Mouse (Mus musculus): ENCODE measurements around the gene Parp1. TPM values are rescaled to one million over a fixed set of nuclear protein-coding genes. Genes with fewer than 3 reads are reported as not detected.
"Not testable (repeated sequence)": the region's sequence is repeated elsewhere in the genome, so short reads cannot be mapped to it uniquely, and the experiment has no call there.

The Parp1 gene
- total and polyA plus RNA-seq, 3 experiments, result 28.2 to 77.1 (median 55.6) TPM

DNA sequence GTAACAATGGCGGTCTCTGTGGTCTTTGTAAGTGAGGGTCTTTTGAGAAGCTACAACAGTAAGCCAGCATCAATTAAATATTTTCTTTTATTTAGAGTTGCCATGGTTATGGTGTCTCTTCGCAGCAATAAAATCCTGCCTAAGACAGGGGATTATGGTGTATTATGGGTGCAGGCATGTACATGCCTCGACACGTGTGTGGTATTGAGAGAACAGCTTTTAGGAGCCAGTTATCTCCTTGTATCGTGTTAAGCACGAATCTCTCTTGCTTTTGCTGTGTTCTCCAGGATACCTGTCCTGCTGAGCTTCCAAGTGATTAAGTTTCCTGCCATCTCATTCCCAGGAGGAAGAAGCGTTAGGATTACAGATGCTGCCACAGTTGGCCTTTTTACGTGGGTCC is 9.3 kb upstream of the Parp1 start:
- DNase-seq, result no peak

GRCm38 (mm10) chr1:180561187-180561586 is 7.5 kb upstream of the Parp1 start:
- no peak for DNase-seq

- DNase-seq, result no peak
These were observed 3.8 kb upstream of the Parp1 start for GRCm38 (mm10) chr1:180564885-180565284.

- DNase-seq, result no peak
These were observed 963 bp upstream of the Parp1 start for GRCm38 (mm10) chr1:180567761-180568160.

DNA sequence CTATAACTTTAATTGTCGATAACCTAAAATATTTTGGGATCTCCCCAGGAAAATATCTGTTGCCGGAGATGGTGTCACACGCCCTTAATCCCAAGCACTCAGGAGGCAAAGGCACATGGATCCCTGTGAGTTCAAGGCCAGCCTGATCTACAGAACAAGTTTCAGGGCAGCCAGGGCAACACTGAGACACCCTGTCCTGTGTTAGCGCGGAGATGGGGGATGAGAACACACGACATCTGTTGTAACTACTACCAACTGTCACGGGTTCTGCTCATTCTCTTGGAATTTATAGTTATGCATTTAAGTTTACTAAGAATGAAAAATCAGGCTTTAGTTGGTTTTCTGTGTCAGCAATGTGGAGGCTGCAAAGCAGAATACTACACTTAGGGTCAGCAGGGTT is 476 bp upstream of the Parp1 start:
- no peak for DNase-seq

DNA sequence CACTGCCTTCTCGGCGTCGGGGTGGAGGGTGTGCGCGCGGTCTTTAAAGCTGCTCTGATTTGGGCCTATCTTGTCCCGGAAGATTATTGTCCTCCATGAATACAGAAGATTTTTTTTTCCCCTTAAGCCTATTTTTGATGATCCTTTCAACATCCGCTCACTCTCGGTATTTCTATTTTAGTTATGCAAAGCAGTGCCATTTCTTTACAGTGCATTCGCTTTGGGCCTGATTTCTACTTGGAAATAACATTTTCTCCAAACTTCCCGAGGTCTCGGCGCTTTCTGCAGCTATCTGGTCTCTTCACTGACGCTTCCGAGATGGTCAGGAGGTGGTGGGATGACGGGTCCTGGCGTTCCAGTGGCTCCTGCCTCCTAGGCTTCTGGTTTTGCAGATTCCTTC is 729 bp downstream of the Parp1 start:
- DNase-seq, result no peak

GRCm38 (mm10) chr1:180570181-180570580 is 1.5 kb downstream of the Parp1 start:
- DNase-seq, result no peak

- DNase-seq, result no peak
These were observed 2.4 kb downstream of the Parp1 start for GRCm38 (mm10) chr1:180571018-180571589.

- DNase-seq, result not testable (repeated sequence)
These were observed 3.0 kb downstream of the Parp1 start for GRCm38 (mm10) chr1:180571721-180572120.

DNA sequence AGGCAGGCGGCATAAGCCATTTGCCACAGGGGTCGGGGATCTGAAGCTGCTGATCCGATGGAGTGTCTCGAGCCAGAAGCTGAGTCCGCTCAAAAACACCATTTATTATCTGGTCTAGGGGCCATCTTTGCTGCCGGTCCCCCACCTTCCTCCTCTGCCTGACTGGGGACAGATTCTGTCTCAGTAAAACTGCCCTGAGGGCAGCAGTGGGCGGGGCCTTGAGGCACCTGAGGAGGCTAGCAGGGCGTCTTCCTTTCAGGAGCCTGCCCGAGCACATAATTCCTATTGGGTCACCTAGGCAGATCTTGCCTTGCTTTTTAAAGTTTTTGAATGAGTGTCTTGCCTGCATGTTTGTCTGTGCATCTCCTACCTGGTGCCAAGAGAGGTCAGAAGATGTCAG is 3.4 kb downstream of the Parp1 start:
- DNase-seq, result no peak

GRCm38 (mm10) chr1:180576524-180576923 is 7.8 kb downstream of the Parp1 start:
- no peak for DNase-seq

- no peak for DNase-seq
These were observed 9.1 kb downstream of the Parp1 start for GRCm38 (mm10) chr1:180577837-180578236.

GRCm38 (mm10) chr1:180587792-180588442 is 19.2 kb downstream of the Parp1 start:
- DNase-seq, result no peak

DNA sequence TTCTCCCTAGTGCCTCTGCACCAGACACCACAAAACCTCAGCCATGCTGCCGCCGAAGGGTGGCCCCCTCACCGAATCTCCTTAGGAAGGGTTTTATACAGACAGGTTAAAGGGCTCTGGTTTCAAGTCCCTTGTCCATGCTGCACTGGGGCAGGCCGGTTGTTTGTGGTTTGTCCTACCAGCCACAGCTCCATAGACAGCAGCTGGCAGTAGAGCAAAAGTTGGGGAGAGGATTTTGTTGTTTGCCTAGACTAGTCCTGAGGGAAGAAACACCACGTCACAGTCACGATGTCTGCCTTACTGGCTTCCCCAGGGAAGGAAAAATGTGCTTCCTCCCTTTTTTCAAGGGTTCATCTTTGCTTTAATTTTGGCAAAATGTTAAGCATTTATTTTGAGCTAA is 31.9 kb downstream of the Parp1 start:
- no peak for DNase-seq

GRCm38 (mm10) chr1:180601806-180602205 is 33.1 kb downstream of the Parp1 start:
- DNase-seq, result no peak

DNA sequence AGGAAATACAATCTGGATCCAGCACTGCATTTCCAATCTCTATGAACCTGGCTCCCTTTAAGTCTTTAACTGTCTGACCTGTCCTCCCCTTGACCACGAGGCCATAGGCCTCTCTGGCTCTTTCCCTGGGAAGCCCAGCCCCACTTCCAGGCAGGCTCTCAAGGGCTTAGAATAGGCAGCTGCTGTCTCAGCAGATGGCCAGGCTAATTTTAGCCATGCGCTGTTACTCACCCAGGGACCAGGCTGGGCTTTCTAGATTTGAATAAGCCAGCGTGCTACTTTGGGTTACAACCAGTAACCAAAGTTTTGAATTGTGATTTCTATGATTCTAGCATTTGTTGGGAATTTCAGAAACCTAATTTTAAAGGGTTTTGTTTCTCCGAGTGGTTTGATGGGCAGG is 35.9 kb downstream of the Parp1 start:
- DNase-seq, result peak; percentile 50

DNA sequence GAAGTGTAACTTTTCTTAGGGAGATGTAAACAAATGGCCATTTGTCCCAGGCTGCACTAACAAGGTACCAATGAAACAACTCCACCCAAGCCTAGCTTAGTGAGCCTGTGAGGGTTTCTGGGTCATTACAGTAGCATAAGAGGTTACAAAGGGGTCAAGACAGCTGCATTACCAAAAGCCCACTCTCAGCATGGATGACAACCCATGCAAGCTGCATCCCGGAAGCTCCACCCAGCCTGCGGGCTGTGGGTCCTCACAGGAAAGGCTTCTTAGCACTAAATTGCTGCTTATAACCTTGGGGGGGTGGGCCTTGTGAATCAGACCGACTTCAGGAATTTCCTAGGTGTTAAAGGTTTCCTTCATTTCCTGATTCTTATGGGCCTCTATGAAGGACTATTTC is 37.4 kb downstream of the Parp1 start:
- no peak for DNase-seq

DNA sequence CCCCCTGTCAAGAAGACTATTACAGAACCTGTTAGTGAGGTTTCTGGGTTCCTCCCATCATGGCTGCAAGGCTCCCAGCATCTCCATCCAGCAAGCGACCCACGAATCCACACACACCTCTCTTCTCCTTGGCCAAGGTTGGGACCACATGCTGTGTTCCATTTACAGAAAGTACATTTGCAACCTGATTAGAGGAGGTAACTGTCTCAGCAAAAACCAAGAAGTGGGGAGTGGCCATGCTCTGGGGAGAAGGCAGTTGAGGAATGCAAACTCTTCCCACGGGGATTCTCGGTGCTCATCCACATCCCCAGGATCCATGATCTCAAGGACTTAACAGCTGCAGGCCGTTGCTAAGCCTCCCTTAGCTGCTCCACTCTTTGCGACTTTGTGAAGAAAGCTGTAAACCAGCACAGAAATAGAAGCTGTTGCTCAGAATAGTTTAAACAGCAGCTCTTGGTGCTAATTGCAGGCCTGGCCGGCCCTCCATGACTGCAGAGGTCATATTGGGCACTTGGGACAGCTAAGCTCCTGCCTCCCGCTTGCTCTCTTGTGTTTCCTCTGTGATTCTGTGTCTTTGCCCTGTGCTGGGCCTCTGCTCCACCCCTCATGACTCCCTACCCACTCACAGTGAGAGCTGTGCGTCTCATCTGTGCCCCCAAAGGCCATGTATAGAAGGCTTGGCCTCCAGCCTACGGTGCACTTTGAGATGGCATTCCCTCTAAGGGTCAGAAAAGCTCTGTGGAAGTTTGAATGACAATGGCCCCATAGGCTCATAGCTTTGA is 38.3 kb downstream of the Parp1 start:
- DNase-seq, result no peak

DNA sequence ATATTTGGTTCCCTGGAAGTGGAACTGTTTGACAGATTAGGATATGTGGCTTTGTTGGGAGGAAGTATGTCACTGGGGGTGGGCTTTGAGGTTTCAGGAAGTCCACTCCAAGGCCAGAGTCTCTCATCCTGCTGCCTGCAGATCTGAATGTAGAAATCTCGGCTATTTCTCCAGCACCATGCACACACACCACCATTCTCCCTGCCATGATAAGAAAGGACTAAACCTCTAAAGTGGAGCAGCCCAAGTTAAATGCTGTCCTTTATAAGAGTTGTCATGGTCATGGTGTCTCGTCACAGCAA is 38.8 kb downstream of the Parp1 start:
- DNase-seq, result no peak

DNA sequence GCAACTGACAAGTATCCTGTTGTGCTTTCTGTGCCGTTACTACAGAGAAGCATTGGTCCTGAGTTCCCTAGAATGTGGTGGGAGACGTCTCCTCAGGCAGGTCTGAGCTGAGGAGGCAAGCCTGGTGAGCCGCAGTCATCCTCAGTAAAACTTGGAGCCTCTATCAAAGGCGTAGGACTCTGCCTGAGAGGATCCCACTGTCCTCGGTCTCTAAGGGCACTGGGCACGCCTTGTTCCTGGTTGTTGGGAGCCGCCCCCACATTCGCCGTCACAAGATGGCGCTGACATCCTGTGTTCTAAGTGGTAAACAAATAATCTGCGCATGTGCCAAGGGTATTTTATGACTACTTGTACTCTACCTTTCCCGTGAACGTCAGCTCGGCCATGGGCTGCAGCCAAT is 43.1 kb downstream of the Parp1 start:
- DNase-seq, result not testable (repeated sequence)

DNA sequence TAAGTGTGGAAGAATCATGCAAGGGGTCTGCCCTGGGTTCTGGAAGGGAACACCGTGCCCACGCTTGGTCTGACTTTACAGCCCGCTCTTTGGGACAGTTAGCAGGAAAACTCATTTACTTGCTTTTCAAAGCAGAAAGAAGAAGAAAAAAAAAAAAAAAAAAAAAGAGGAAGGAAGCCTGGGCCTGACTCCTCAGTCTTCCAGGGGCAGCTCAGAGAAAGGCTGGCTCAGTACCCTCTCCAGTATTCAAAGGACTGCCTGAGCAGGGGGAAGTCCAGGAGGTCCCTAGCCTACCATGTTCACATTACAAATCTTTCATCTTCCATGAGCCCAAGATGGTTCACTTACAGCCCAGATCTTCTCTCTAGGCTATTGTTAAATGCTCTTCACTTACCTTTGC is 48.0 kb downstream of the Parp1 start:
- no peak for DNase-seq

DNA sequence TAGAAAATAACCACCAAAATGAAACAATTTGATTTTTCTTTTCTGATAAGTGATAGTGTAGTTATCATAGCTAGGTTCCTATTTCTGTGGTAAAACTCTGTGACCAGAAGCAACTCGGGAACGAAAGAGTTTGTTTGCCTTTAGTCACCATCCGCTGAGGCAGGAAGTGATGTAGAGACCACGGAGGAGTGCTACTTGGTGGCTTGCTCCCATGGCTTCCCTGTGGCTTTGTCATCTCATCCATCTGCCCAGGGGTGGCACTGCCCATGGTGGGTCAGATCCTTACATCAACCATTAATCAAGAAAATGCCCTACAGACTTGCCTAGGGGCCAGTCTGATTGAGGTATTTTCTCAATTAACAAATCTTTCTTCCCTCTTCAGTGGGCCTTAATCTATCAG is 53.7 kb downstream of the Parp1 start:
- no peak for DNase-seq

- no peak for DNase-seq
These were observed 55.2 kb downstream of the Parp1 start for GRCm38 (mm10) chr1:180623911-180624310.

- DNase-seq, result peak; percentile 87
These were observed 57.4 kb downstream of the Parp1 start for GRCm38 (mm10) chr1:180626141-180626540.

Measured in adrenal gland, adult 2 months (tissue).